Mouse (Mus musculus) heart, postnatal 36 days (tissue): Measurements from ENCODE around the gene Cyfip2. TPM values are rescaled to one million over a fixed set of nuclear protein-coding genes. Genes with fewer than 3 reads are reported as not detected.
"Not testable (repeated sequence)": the region's sequence is repeated elsewhere in the genome, so short reads cannot be mapped to it uniquely, and the experiment has no call there.

ENCODE experiments used
- DNase-seq, 2 experiments: peaks; one replicate each; pipeline ENCODE4 v3.0.0; 2021 to 2022
- intact Hi-C: fragments of 180-260 bp; cut with DNase I; formaldehyde crosslinking; loops from one replicate; pipeline ENCODE4 v1.15.1; 2025
- total RNA-seq, 2 experiments: library from RNA; stranded (reverse); gene quantifications; 2 replicates each; pipeline ENCODE4 v1.2.3; 2021

Cyfip2 gene
- total RNA-seq, 2 experiments from 2014 or later = 61.9 to 65.1 TPM

DNA sequence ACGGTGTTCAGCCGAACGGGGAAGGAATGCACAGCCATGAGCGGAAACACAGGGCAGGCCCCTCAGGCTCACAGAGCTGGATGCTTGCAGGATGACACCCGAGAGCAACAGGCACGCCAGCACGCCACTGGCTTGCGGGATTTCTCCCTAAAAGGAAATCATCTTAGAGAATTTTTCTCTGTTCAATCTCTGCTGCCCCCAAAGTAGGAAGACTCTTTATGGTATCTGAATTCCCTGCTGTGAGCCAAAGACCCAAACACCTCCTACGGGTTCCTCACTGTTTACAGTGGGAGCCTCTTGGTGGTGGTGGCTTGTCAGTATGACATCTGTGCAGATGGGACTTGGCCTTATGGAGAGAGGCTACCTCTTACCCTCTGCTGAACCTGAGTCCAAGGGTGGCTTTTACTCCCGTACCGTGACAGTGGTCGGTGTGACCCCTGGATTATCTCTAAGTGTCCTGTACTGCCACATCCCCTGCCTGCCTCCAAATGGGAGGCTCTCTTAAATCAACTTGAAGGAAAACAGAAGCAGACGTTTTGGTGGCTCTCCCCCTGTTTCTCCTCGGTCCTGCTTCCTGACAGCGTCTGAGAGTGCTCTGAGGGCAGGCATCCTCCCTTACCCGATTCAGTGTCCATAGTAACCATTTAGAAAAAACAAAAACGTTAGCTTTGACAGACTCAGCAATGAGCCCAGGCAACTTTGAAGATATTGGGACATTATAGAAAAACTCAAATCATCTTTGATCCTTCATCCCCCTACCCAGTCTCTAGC is 106.8 kb downstream of the Cyfip2 start:
- DNase-seq = no peak
- intact Hi-C loops = no loop called here

DNA sequence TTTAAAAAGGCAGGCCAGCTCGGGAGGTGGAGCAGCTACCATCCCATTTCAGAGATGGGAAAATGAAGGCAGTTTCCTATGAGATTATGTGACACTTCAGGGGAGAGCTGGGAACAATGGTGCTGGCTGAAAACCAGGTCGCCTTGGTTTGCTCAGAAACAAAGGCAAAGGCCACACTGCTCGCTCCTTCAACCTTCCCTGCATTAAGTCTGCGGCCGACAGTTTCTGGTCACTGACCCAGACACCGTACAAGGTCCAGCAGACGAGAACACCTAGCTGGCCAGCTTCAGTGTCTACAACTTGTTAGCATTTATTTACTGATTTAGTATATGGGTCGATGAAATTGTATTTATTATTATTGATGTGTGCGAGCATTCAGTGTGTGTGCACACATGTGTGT is 107.8 kb downstream of the Cyfip2 start:
- intact Hi-C loops = no loop called here

DNA sequence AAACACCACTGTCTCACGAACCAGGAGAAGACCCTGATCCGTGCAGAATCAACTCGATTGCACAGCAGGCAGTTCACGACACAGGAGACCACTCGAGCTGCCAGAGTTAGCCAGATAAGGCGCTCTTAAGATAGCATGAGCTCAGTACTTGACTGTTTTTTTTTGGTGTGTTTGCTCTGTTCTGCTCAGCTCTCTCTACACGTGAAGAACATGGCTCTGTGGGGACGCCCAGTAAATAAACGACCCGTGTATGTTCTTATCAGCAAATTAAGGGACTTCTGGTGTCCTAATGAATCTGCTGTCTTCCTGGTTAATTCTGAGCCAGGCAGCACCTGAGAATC is 110.1 kb downstream of the Cyfip2 start:
- intact Hi-C loops = no loop called here
- no peak for DNase-seq

More for the DNA sequence above, 107.8 kb downstream of the Cyfip2 start:
- no peak for DNase-seq

DNA sequence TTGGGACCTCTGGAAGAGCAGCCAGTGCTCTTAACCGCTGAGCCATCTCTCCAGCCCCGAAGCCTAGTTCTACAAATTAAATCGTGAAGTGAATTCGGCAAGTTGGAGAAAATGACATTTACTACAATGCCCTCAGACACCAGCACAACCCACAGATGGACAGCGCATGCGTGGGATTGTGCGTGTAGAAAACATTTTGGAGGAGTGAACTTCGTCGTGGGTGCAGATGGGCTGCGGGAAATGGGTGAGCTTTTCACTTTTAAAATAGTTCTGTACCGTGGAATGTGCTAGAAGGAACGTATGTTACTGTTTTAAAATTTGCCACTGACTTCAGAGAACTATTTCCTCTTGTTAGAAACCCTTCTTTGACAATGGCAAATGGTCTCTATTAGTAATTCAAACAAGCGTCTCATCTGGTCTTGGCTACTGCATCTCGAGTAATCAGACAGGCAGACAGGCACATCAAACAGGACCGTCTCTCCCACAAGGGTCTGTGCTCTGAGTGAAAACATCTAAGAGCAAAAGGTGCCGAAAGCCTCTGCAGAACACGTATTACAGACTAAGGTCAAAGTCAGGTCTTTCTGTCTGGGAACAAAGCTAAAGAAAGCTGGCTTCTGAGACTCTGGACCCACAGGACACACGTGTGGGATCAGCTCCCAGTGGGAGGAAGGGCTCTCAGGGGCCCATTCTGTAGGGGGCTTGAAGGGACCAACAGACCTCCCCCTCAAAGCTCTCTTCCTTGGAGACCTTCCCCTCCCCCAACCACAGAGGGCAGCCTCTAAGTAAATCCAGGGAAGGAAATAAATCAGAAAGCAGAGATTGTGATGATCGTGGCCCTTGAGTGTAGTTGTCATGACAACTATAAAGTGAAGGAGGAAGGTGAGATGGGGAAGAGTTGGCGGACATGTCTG is 110.8 kb downstream of the Cyfip2 start:
- no peak for DNase-seq
- intact Hi-C loops = no loop called here

DNA sequence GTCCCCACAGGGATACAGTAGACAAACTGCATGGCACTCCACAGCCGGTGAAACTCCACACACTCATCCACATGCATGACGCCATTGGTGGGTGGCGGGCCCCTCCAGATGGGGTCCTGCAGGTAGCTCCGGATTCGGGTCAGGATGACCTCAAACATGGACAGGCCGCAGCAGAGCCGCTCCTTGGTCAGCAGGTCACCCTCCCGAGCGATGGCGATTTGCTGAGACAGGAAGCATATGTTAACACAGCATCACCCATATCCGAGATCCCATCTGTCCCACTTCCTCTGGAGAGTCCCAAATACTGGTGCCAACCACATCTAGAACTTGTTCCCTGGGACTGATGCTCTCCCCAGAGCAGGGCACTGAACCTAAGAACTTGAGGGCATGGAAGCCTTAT is 112.0 kb downstream of the Cyfip2 start:
- intact Hi-C loops = no loop called here
- DNase-seq = no peak

DNA sequence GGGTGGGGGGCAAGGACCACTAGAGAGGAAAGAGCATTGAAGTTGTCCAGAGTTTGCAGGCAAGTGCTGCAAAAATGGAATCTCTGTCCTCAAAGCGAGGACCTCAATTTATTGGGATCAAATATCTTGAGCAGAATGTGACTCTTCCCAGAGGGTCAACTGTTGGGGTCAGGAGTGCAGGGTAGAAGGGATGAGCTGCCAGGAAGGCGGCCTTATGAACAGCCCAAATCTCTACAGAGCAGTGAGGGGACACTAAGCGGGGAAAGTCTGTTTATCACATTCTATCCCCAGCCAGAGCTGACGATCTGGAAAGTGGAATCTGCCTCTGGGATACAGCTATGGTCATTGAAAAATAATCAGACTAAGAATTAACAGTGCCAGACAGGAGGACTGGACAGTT is 118.5 kb downstream of the Cyfip2 start:
- DNase-seq = no peak
- intact Hi-C loops = no loop called here

DNA sequence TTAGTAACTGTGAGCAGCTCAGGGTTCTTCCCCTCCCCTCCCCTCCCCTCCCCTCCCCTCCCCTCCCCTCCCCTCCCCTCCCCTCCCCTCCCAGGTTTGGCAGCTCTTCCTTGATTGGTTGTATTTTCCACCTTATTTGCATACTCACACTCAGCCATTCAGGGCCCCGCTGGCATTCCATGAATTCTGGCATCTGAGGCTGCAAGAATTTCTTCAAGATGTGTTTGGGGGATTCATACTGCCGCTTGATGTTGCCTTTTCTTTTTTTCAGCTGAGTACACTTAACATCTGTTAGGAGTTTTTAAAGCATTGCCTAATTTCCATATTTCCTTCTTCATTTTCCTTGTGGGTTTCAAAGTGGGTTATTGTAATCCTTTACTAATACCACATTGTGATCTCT is 124.4 kb downstream of the Cyfip2 start:
- no peak for DNase-seq
- intact Hi-C loops = no loop called here

DNA sequence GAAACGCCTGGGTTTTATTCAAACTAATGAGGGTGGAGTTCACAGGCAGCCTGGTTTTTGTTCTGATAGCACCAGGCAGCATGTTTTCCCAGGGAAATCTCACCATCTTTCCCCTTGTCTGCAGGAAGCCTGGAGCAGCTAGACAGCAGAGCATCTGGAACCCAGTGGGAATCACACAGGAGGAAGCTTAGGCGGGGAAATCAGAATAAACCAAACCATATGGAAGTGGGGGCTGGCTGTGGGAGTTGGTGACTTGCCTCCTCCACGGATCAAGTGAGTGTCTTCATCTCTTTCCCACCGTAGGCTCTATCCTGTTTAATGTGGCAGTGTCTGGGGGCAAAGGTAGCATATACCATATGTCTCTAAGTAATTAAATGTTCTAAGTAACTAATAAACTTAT is 127.2 kb downstream of the Cyfip2 start:
- DNase-seq = no peak
- intact Hi-C loops = no loop called here

DNA sequence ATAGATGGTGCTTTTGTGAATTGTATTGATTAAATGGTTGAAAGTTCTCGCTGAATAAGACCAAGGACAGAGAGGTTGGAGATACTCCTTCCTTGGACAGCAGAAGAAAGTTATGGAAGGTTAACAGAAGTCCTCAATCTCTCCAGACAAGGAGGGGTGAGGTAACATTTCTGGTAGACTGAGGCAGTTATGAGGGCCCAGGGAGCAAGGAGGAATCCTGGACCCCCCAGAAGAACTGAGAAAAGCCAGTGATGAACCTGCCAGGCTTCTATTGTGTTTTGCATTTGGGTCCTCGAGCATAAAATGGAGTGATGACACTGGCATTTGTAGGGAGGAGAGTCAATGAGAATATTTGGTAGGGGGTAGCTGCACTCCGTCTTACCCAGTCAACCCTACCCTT is 127.7 kb downstream of the Cyfip2 start:
- DNase-seq = no peak
- intact Hi-C loops = no loop called here

DNA sequence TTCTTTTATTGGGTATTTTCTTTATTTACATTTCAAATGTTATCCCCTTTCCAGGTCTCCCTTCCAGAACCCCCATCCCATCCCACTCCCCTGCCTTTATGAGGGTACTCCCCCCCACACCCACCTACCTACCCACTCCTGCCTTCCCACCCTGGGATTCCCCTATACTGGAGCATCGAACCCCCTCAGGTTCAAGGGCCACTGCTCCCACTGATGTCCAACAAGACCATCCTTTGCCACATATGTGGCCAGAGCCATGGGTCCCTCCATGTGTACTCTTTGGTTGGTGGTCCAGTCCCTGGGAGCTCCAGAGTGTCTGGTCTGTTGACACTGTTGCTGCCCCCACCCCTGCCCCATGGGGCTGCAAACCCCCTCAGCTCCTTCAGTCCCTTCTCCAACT is 130.6 kb downstream of the Cyfip2 start:
- intact Hi-C loops = not testable (repeated sequence)

DNA sequence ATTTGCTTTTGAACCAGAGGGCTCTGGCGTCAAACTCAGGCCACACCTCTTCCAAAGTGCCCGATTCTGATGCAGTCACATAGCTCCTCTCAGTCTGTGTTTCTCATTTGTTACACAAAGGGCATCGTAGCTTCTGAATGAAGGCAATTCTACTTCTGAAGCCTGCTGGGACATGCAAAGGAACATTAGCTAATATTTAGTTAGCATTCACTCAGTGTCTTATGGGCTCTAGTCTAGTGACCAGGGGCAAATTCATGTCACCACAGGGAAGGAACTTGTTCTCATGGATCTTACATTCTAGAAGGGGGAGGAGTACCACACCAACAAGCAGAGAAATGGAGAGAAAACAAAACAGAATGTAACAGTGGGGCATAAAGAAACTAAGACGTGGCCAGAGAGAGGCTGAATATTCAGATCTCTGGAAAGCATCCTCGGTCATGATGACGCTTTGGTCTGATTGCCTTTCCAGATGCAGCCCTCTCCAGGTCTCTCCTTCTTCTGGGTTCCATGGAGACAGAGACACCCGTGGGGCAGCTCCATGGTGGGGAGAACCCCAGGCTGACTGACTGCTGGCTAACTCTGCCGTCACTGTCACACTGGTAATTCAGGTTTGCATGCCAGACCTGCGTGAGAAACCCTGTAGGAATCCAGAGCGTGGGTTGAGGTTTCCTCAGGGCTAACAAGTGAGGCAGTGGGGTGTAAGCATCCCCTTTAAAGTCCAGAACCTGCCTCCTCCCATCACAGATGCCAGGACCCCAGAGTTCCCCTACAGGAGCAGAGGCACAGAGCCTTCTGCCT is 135.2 kb downstream of the Cyfip2 start:
- intact Hi-C loops = no loop called here
- no peak for DNase-seq

More for the DNA sequence above, 130.6 kb downstream of the Cyfip2 start:
- DNase-seq = not testable (repeated sequence)

DNA sequence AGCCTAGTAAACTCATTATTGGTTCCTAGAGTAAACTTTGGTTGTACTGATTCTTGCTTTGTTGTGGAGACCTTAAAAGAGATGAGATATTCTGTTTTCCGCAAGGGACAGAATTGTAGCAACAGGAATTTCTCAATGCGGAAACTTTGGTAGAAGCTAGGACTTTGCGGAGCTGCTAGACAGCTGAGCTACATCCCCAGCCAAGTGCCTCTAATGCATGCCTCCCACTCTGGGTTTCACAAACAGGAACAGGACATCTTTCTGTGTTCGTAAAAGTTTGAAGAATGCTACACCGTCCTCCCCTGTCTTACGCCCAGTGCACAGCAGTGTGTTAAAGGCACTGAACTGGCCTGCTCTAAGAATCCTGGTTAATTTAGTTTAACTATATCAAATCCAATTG is 136.5 kb downstream of the Cyfip2 start:
- DNase-seq = no peak
- intact Hi-C loops = no loop called here

DNA sequence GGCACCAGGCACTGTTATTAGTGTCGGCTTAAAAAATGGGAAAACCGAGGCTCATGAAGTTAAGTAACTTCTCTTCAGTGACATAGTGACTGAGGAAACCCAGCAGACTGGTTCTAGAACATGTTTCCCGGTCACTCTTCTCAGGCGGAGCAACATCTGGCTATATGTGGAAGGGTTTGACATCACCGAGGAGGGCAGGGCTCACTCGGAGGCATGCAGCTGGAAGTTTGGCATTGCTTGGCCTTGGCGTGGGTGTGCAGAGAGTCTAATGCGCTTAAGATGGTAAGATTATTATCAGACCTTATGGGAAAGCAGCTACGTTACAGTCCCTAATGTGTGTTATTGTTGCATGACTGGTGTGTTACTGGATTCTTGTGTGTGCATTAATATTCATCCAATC is 140.5 kb downstream of the Cyfip2 start:
- intact Hi-C loops = no loop called here
- DNase-seq = no peak

DNA sequence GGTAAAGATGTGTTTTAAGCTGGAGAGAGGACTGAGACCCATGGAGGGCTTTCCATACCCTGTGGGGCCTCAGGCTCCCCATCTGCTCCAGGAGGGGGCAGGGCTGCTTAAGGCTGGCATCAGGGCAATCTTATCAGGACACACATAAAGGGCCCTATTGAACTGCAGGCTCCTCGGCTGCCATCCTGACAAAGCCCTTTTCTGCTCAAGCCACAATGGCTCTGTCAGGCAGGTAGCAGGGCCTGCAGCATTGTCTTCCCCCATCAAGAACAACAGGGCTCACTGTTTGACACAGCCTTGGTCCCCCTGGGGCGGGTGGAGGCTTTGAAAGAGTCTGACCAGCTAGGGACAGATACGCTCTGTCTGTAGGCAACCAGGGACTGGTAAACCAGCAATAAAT is 142.8 kb downstream of the Cyfip2 start:
- DNase-seq = no peak
- intact Hi-C loops = no loop called here

DNA sequence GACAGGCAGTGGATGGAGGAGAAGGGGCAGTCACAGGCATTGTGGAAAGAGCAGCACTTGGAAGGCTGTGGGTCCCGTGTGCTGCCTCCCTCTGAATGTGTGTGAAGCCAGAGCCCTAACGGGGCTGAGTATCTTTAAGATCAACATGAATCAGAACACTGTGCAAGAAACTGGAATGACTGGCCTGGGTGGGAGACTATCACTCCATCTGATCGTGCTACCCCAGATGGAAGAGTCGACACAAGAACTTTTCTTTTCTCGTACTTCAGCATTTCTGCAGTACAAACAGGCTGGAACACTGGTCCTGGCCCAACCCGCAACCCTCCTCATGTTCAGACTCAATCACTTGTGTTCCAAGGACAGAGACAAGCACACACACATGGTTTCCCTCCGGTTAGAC is 144.2 kb downstream of the Cyfip2 start:
- intact Hi-C loops = no loop called here
- DNase-seq = no peak

DNA sequence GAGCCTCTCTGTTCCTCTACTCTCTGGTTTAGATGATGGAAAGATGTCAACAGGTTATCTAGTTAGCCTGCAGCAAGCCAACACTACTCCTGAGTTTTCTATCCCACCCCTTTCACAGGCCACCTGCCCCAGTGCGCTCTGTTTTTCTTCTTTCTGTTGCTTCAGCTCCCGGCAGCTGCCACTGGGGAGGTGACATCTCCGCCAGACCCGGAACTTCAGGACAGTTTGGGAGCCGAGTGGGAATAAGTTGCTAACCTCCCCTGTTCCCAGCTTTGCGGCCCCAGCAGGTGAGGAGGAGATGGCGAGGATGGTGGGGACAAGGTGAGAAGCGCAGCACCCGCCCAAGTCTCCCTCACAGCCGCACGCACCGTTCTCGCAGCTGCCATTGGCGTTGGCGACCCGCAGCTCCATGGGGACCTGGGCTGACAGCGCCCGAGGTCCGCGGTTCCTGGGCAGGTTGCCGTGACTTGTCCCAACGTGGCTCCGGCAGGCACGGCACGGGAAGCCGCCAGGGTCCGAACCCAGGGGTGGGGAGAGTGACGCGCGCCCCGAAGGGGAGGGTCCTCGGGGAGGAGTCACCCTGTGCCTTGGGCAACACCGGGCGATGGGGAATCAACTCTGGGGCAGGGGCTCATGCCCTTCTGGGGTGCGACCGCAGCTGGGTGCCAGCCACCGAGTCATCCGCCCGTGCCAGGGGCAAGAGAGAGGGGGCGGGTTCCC is 146.6 kb downstream of the Cyfip2 start, which contains the start of gene Nipal4:
TSS of gene Nipal4 (minus strand) at position 643 of the 720 bp plus-strand sequence.
- intact Hi-C loops = no loop called here
- peak in 1 of 2 experiments; percentile 10 for DNase-seq

DNA sequence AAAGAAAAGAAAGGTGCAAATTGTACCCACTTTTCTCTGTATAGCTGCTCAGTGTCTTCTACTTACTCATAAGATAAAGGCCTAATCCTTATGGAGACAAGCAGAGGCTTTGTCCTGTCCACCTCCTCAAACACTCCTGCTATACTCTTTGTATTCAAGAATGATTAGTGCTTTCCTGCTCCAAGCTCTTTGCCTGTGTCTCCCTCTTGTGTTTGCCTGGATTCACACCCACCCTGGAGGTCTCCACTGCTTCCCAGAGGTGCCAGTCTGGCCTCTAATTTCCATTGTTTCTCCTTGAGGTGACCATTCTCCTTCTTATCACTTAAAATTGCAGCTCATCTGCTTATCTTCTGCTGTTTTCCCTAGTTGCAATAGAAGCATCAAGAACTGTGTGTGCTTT is 155.2 kb downstream of the Cyfip2 start:
- intact Hi-C loops = no loop called here

DNA sequence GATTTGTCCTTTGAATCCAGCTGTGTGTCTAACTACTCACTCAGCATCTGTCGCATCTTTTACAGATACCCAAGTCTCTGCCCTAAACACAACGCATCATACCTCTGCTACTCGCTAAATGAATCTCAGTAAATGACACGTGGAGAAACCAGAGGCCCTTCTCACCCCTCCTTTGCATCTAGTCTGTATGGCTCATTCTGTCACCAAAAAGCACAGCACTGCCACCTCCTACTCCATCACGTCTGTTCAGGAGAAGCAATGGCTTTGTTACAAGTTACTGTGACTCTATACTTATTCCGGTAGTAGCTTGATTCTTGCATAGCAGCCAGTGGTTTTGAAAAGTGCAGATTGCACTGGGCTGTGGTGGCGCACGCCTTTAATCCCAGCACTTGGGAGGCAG is 155.7 kb downstream of the Cyfip2 start:
- no peak for DNase-seq

More for the DNA sequence above, 155.2 kb downstream of the Cyfip2 start:
- no peak for DNase-seq

DNA sequence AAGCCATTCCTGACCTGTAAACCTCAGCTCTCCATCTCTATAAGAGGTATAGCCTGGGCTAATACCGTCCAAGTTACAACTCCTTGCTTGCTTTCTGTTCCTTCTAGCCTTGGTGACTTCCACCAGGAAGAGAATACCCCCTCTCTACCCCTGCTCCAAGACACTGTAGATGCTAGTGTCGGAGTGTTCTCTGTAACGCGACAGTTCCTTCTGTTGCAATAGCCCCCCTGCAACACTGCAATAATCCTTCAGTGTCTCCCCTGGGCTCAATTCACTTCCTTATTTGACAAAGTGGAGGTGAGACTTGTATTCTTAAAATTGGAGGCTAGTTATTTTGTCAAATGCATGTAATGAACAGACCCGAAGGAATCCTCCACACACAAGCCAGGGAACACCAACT is 166.0 kb downstream of the Cyfip2 start:
- intact Hi-C loops = no loop called here
- no peak for DNase-seq

More for the DNA sequence above, 155.7 kb downstream of the Cyfip2 start:
- intact Hi-C loops = no loop called here

DNA sequence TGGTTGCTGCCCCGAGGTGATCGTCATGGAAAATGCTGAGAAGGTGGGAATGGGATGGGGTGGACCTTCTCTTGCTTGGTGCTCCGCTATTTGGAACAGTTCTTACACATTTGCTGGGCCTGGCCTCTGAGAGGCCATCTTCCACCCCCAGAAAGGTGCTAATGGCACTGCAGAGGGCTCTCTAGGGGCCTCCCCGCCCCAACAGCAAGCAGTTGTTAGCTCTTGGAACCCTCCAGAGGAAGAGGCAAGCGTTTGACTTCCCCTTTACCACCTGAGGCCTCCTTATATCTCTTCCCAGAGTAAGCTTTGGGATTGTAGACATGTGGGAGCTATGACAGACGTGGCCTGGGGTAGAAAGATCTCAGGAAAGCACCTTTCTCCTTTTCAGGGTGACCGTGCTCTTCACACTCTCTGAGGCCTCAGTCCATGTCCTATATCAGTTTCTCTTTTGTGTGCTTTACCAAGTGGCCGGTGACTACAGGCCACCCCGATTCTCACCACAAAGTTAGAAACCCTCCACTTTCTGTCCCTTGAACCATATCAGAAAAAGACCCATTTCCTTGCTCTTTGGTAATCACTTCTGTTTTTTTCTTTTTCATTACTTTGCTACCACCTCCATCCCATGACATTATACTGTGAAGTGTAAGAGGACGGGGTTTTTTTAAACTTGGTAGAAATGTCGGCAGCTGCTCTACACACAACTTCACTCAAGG is 167.3 kb downstream of the Cyfip2 start:
- DNase-seq = no peak
- intact Hi-C loops = no loop called here
